ENCODE assay signal across 5 mouse cellular contexts in genomic region chr3:100815490-100815889, GRCm38 (mm10). TPM values are rescaled to one million over a fixed set of nuclear protein-coding genes. Genes with fewer than 3 reads are reported as not detected.
"Had no signal": no experiment of that assay in that cellular context is flagged by ENCODE, and none has a peak within 500 bp of the region (broad histone marks: within the 10 kb centered on the region; RNA-seq: fewer than 3 reads in every experiment).

No protein-coding gene starts in this region.

RNA-seq across cellular contexts. Expression of gene Vtcn1, which starts 9.8 kb away (rescaled TPM):
- polyA plus RNA-seq: neural tube, embryonic 13.5 days; neural tube, embryonic 14.5 days; neural tube, embryonic 15.5 days; small intestine, adult 2 months; spleen, adult 2 months had no signal
